Mouse (Mus musculus) kidney, adult 11 months (tissue): Measurements from ENCODE around the gene Gm43191.
"Not testable (repeated sequence)": the region's sequence is repeated elsewhere in the genome, so short reads cannot be mapped to it uniquely, and the experiment has no call there.

Source experiments
- DNase-seq: peaks from one replicate; pipeline ENCODE4 v3.0.0; 2022

Gm43191 gene

GRCm38 (mm10) chr3:116661288-116661869 lies 19.7 kb downstream of the Gm43191 start:
- DNase-seq = no peak

- no peak for DNase-seq
These were observed 21.1 kb downstream of the Gm43191 start for GRCm38 (mm10) chr3:116659856-116660430.

GRCm38 (mm10) chr3:116658928-116659565 lies 22.0 kb downstream of the Gm43191 start:
- DNase-seq = peak; percentile 8

- DNase-seq = no peak
These were observed 24.7 kb downstream of the Gm43191 start for GRCm38 (mm10) chr3:116656184-116656965.

GRCm38 (mm10) chr3:116654051-116654450 lies 27.0 kb downstream of the Gm43191 start:
- DNase-seq = not testable (repeated sequence)

- DNase-seq = no peak
These were observed 27.6 kb downstream of the Gm43191 start for GRCm38 (mm10) chr3:116653278-116653945.

- no peak for DNase-seq
These were observed 29.0 kb downstream of the Gm43191 start for GRCm38 (mm10) chr3:116652033-116652446.

- DNase-seq = no peak
These were observed 30.4 kb downstream of the Gm43191 start for GRCm38 (mm10) chr3:116650698-116651097.

GRCm38 (mm10) chr3:116648805-116649204 lies 32.3 kb downstream of the Gm43191 start:
- no peak for DNase-seq

GRCm38 (mm10) chr3:116646387-116646786 lies 34.7 kb downstream of the Gm43191 start:
- DNase-seq = no peak

GRCm38 (mm10) chr3:116642373-116642772 lies 38.7 kb downstream of the Gm43191 start:
- no peak for DNase-seq

- DNase-seq = no peak
These were observed 39.2 kb downstream of the Gm43191 start for GRCm38 (mm10) chr3:116641811-116642371.

GRCm38 (mm10) chr3:116640024-116640423 lies 41.0 kb downstream of the Gm43191 start:
- DNase-seq = no peak

- no peak for DNase-seq
These were observed 42.5 kb downstream of the Gm43191 start for GRCm38 (mm10) chr3:116638572-116638971.

GRCm38 (mm10) chr3:116637693-116638476 lies 43.2 kb downstream of the Gm43191 start:
- no peak for DNase-seq

GRCm38 (mm10) chr3:116635799-116636198 lies 45.3 kb downstream of the Gm43191 start:
- no peak for DNase-seq

- DNase-seq = no peak
These were observed 46.2 kb downstream of the Gm43191 start for GRCm38 (mm10) chr3:116634853-116635252.

GRCm38 (mm10) chr3:116634091-116634490 lies 47.0 kb downstream of the Gm43191 start:
- no peak for DNase-seq

- DNase-seq = no peak
These were observed 48.1 kb downstream of the Gm43191 start for GRCm38 (mm10) chr3:116632971-116633370.

- DNase-seq = no peak
These were observed 49.6 kb downstream of the Gm43191 start for GRCm38 (mm10) chr3:116631459-116631858.

GRCm38 (mm10) chr3:116622641-116623040 lies 58.4 kb downstream of the Gm43191 start:
- DNase-seq = no peak
